Mouse (Mus musculus) lung, postnatal 36 days (tissue): ENCODE measurements at regions not wholly inside any gene's neighbourhood (a gene's known extent, or its start where the extent isn't known, plus 50 kb on each side); places are given as distances from the start of the nearest gene placed in this dataset.
"Not testable (repeated sequence)": the region's sequence is repeated elsewhere in the genome, so short reads cannot be mapped to it uniquely, and the experiment has no call there.

ENCODE experiments used
- DNase-seq: peaks from one replicate; pipeline ENCODE4 v3.0.0; 2022; ENCODE audit warnings: mixed read lengths

- not testable (repeated sequence) for DNase-seq
Measured at GRCm38 (mm10) chr12:3188734-3189275, 121.0 kb downstream of the Rab10 start.

GRCm38 (mm10) chr12:3188137-3188536 lies 121.6 kb downstream of the Rab10 start:
- DNase-seq, result no peak

GRCm38 (mm10) chr12:3173325-3173724 lies 136.4 kb downstream of the Rab10 start:
- no peak for DNase-seq

GRCm38 (mm10) chr12:3169705-3170287 lies 140.0 kb downstream of the Rab10 start:
- peak; percentile 0 for DNase-seq

- not testable (repeated sequence) for DNase-seq
Measured at GRCm38 (mm10) chr12:3161666-3162065, 148.1 kb downstream of the Rab10 start.

- not testable (repeated sequence) for DNase-seq
Measured at GRCm38 (mm10) chr12:3158771-3159170, 151.0 kb downstream of the Rab10 start.

- DNase-seq, result not testable (repeated sequence)
Measured at GRCm38 (mm10) chr12:3153705-3154104, 156.1 kb downstream of the Rab10 start.

GRCm38 (mm10) chr12:3132553-3132952 lies 177.2 kb downstream of the Rab10 start:
- DNase-seq, result not testable (repeated sequence)

GRCm38 (mm10) chr12:3131149-3131751 lies 178.5 kb downstream of the Rab10 start:
- DNase-seq, result not testable (repeated sequence)

GRCm38 (mm10) chr12:3127336-3127735 lies 182.4 kb downstream of the Rab10 start:
- DNase-seq, result not testable (repeated sequence)

- no peak for DNase-seq
Measured at GRCm38 (mm10) chr12:3124036-3124435, 185.7 kb downstream of the Rab10 start.

GRCm38 (mm10) chr12:3110589-3110988 lies 199.2 kb downstream of the Rab10 start:
- not testable (repeated sequence) for DNase-seq

GRCm38 (mm10) chr12:3109671-3110070 lies 200.1 kb downstream of the Rab10 start:
- DNase-seq, result peak; percentile 13

GRCm38 (mm10) chr12:3101963-3102362 lies 207.8 kb downstream of the Rab10 start:
- not testable (repeated sequence) for DNase-seq

- DNase-seq, result peak; percentile 57
Measured at GRCm38 (mm10) chr12:3098175-3098574, 211.6 kb downstream of the Rab10 start.

- no peak for DNase-seq
Measured at GRCm38 (mm10) chr12:3094509-3094908, 215.3 kb downstream of the Rab10 start.

GRCm38 (mm10) chr12:3092974-3093373 lies 216.8 kb downstream of the Rab10 start:
- DNase-seq, result not testable (repeated sequence)

- DNase-seq, result not testable (repeated sequence)
Measured at GRCm38 (mm10) chr12:3049546-3049945, 260.2 kb downstream of the Rab10 start.

- DNase-seq, result not testable (repeated sequence)
Measured at GRCm38 (mm10) chr12:3018446-3018845, 291.3 kb downstream of the Rab10 start.

- not testable (repeated sequence) for DNase-seq
Measured at GRCm38 (mm10) chr12:3016777-3017176, 293.0 kb downstream of the Rab10 start.
